Mouse (Mus musculus): ENCODE data around the gene Arl8b.

DNA sequence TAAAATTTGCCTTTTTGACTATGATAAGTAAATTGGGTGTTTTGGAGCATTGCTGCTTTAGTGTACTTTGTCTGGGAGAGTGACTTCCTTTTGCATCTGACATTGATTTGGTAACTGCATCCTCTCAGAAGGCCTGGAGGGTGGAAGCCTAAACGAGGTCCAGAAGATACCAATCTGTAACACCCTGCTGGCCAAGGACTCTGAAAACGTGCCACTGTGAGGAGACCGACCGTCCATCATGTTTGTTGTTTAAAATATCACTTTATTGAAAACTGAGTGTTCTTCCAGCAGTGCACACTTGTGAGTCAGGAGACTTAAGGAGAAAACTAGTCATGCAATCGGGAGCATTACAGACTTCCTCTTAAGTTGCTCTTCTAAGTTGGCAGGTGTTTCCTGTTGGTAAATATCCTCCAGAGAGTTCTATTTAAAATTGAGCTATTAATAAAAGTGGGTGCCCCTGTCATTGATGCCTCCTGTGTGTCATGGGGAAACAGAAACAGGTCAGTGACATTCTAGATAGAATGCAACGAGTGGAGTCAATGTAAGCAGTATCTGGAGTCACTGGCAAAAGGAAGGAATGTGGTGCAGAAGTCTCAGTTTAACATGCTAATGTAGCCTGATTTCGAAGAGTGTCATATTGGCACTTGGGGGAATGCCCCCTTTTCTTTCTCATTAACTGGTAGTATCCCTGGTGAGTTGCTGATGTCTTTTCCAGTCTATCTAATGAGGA is 42.1 kb downstream of the Arl8b start:
- TF ChIP-seq CTCF (IDR thresholded peaks at IDR 0.05; ENCODE audit: low read depth, low read length) (no peak), POLR2A (IDR thresholded peaks at IDR 0.05; ENCODE audit: borderline replicate concordance, low read depth, low read length) (no peak)

Measured in bone marrow macrophage, adult 2 months (primary cell).